Mouse (Mus musculus) layer of hippocampus, adult 9-11 months (tissue): ENCODE measurements around the gene Hba-a2.

Experiments
- DNase-seq: peaks from one replicate; pipeline ENCODE4 v3.0.0; 2022

The Hba-a2 gene

GRCm38 (mm10) chr11:32324609-32325008, 28.3 kb downstream of the Hba-a2 start:
- peak; percentile 78 for DNase-seq

GRCm38 (mm10) chr11:32331075-32331474, 34.8 kb downstream of the Hba-a2 start:
- no peak for DNase-seq

- no peak for DNase-seq
These were observed 35.6 kb downstream of the Hba-a2 start for GRCm38 (mm10) chr11:32331861-32332260.

GRCm38 (mm10) chr11:32333235-32333634, 36.9 kb downstream of the Hba-a2 start:
- no peak for DNase-seq

- no peak for DNase-seq
These were observed 40.2 kb downstream of the Hba-a2 start for GRCm38 (mm10) chr11:32336435-32336907.

DNA sequence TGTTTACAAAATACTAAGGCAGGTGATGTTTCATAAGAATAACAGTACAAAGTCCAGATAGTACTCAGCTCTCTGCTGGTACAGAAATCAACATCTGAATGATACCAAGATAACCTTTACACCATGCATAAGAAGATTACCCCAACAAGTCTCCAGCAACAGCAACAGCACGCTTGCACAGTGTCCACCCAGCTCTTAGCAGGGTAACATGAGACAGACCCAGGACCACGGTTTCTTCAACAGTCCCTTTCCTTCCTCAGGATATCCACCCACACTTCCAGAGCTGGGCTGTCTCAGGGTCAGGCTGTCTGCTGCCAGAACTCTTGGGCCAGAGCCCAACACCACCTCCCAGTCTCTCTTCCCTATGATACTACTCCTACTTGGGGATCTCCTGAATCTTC, 42.8 kb downstream of the Hba-a2 start:
- no peak for DNase-seq

- no peak for DNase-seq
These were observed 44.5 kb downstream of the Hba-a2 start for GRCm38 (mm10) chr11:32340476-32341473.

- DNase-seq, result no peak
These were observed 46.5 kb downstream of the Hba-a2 start for GRCm38 (mm10) chr11:32342770-32343191.

GRCm38 (mm10) chr11:32343350-32343749, 47.1 kb downstream of the Hba-a2 start:
- no peak for DNase-seq

DNA sequence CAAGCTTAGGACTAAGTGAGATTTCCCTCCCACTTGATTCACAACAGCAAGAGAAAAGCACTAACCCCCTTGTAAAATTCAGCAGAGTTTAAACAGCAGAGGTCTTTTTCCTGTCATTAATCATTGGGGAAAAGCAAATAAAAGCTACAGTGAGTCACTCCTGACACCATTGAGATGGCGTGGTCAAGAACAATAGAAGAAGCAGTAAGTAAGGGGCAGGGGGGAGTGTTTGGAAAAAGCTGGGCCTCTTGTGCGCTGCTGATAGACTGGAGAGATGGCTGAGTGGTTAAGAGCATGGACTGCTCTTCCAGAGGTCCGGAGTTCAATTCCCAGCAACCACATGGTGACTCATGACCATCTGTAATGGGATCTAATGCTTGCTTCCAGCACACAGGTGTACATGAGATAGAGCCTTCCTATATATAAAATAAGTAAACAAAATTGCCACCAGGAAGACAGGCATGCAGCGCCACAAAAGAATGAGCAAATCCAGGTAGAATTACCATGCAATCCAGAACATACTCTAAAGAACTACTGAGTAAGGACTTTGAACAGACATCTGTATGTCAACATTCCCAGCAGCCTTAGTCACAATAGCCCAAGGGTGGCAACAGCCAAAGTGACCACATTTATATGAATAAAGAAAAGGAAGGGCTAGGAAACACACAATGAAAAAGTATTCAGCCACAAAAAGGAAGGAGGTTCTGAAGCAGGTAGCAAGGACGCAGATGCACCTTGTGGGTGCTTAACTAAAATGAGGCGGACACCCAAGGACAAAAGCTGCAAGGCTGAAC, 49.4 kb downstream of the Hba-a2 start:
- DNase-seq, result no peak
